Mouse (Mus musculus): ENCODE measurements at regions not wholly inside any gene's neighbourhood (a gene's known extent, or its start where the extent isn't known, plus 50 kb on each side); places are given as distances from the start of the nearest gene placed in this dataset.

- no peak for TF ChIP-seq MYOD1 (IDR thresholded peaks at IDR 0.05; ENCODE audit: control insufficient read depth in 1 of 3, insufficient read length in 2 of 3, low read depth in 2 of 3)
- TF ChIP-seq E2F4 (IDR thresholded peaks at IDR 0.05; ENCODE audit: insufficient read depth): no peak
- TF ChIP-seq MAX (IDR thresholded peaks at IDR 0.05; ENCODE audit: low read depth): no peak
- no peak for TF ChIP-seq TCF3 (IDR thresholded peaks at IDR 0.05; ENCODE audit: insufficient read length, low read depth)
- no peak for TF ChIP-seq POLR2A (IDR thresholded peaks at IDR 0.05; ENCODE audit: insufficient read length, low read depth)
- TF ChIP-seq TCF12 (IDR thresholded peaks at IDR 0.05; ENCODE audit: insufficient read depth, poor library complexity, severe bottlenecking): no peak
- no peak for TF ChIP-seq SRF (IDR thresholded peaks at IDR 0.05; ENCODE audit: control insufficient read depth, insufficient read length, low read depth)
- TF ChIP-seq MYOG (IDR thresholded peaks at IDR 0.05; ENCODE audit: control insufficient read depth in 1 of 3, insufficient read depth in 1 of 3, insufficient read length in 2 of 3, low read depth in 2 of 3): no peak
- Histone ChIP-seq H3K4me3 (no peak overlapping the region), H3K36me3 (ENCODE audit: control insufficient read depth, insufficient read depth) (no peaks in the 10 kb centered on the region), H3ac (ENCODE audit: control insufficient read depth, insufficient read length) (no peak overlapping the region), H3K4me2 (ENCODE audit: low read depth) (no peak overlapping the region), H3K27me3 (ENCODE audit: control insufficient read depth, insufficient read depth, insufficient read length) (no peaks in the 10 kb centered on the region), H3K79me2 (ENCODE audit: control insufficient read depth, insufficient read depth) (no peaks in the 10 kb centered on the region)
Measured at GRCm38 (mm10) chr6:135495841-135496240, 133.5 kb downstream of the Emp1 start.

GRCm38 (mm10) chr6:135498592-135498991 is 136.2 kb downstream of the Emp1 start:
- H3ac ChIP-seq (ENCODE audit: control insufficient read depth, insufficient read length): no peak overlapping the region
- H3K36me3 ChIP-seq (ENCODE audit: control insufficient read depth, insufficient read depth): no peaks in the 10 kb centered on the region
- no peak overlapping the region for H3K4me3 ChIP-seq
- TF ChIP-seq MYOD1 (IDR thresholded peaks at IDR 0.05; ENCODE audit: control insufficient read depth in 1 of 3, insufficient read length in 2 of 3, low read depth in 2 of 3) (no peak), USF1 (IDR thresholded peaks at IDR 0.05; ENCODE audit: low read depth) (no peak), POLR2A (IDR thresholded peaks at IDR 0.05; ENCODE audit: insufficient read length, low read depth) (no peak), CEBPB (IDR thresholded peaks at IDR 0.05; ENCODE audit: insufficient read depth, poor library complexity, severe bottlenecking) (no peak), REST (IDR thresholded peaks at IDR 0.05; ENCODE audit: insufficient read depth, insufficient read length) (no peak), TCF3 (IDR thresholded peaks at IDR 0.05; ENCODE audit: insufficient read length, low read depth) (no peak), POLR2AphosphoS2 (IDR thresholded peaks at IDR 0.05; ENCODE audit: insufficient read length, low read depth) (no peak), TCF12 (IDR thresholded peaks at IDR 0.05; ENCODE audit: insufficient read depth, poor library complexity, severe bottlenecking) (no peak), E2F4 (IDR thresholded peaks at IDR 0.05; ENCODE audit: insufficient read depth) (no peak), MAX (IDR thresholded peaks at IDR 0.05; ENCODE audit: low read depth) (no peak), MYOG (IDR thresholded peaks at IDR 0.05; ENCODE audit: control insufficient read depth in 1 of 3, insufficient read depth in 1 of 3, insufficient read length in 2 of 3, low read depth in 2 of 3) (no peak), SRF (IDR thresholded peaks at IDR 0.05; ENCODE audit: control insufficient read depth, insufficient read length, low read depth) (no peak)
- no peaks in the 10 kb centered on the region for H3K79me2 ChIP-seq (ENCODE audit: control insufficient read depth, insufficient read depth)
- H3K27me3 ChIP-seq (ENCODE audit: control insufficient read depth, insufficient read depth, insufficient read length): no peaks in the 10 kb centered on the region
- H3K4me2 ChIP-seq (ENCODE audit: low read depth): no peak overlapping the region

- H3K36me3 ChIP-seq (ENCODE audit: control insufficient read depth, insufficient read depth): no peaks in the 10 kb centered on the region
- H3K4me3 ChIP-seq: no peak overlapping the region
- H3K27me3 ChIP-seq (ENCODE audit: control insufficient read depth, insufficient read depth, insufficient read length): no peaks in the 10 kb centered on the region
- no peak overlapping the region for H3ac ChIP-seq (ENCODE audit: control insufficient read depth, insufficient read length)
- no peaks in the 10 kb centered on the region for H3K79me2 ChIP-seq (ENCODE audit: control insufficient read depth, insufficient read depth)
- TF ChIP-seq USF1 (IDR thresholded peaks at IDR 0.05; ENCODE audit: low read depth) (no peak), POLR2A (IDR thresholded peaks at IDR 0.05; ENCODE audit: insufficient read length, low read depth) (no peak), TCF3 (IDR thresholded peaks at IDR 0.05; ENCODE audit: insufficient read length, low read depth) (no peak), SRF (IDR thresholded peaks at IDR 0.05; ENCODE audit: control insufficient read depth, insufficient read length, low read depth) (no peak), E2F4 (IDR thresholded peaks at IDR 0.05; ENCODE audit: insufficient read depth) (no peak), REST (IDR thresholded peaks at IDR 0.05; ENCODE audit: insufficient read depth, insufficient read length) (no peak), POLR2AphosphoS2 (IDR thresholded peaks at IDR 0.05; ENCODE audit: insufficient read length, low read depth) (no peak), TCF12 (IDR thresholded peaks at IDR 0.05; ENCODE audit: insufficient read depth, poor library complexity, severe bottlenecking) (no peak), CEBPB (IDR thresholded peaks at IDR 0.05; ENCODE audit: insufficient read depth, poor library complexity, severe bottlenecking) (no peak), MYOG (IDR thresholded peaks at IDR 0.05; ENCODE audit: control insufficient read depth in 1 of 3, insufficient read depth in 1 of 3, insufficient read length in 2 of 3, low read depth in 2 of 3) (no peak), MAX (IDR thresholded peaks at IDR 0.05; ENCODE audit: low read depth) (no peak), MYOD1 (IDR thresholded peaks at IDR 0.05; ENCODE audit: control insufficient read depth in 1 of 3, insufficient read length in 2 of 3, low read depth in 2 of 3) (no peak)
- no peak overlapping the region for H3K4me2 ChIP-seq (ENCODE audit: low read depth)
Measured at GRCm38 (mm10) chr6:135500381-135500780, 138.0 kb downstream of the Emp1 start.

- Histone ChIP-seq H3K79me2 (ENCODE audit: control insufficient read depth, insufficient read depth) (no peaks in the 10 kb centered on the region), H3K4me3 (no peak overlapping the region), H3K27me3 (ENCODE audit: control insufficient read depth, insufficient read depth, insufficient read length) (no peaks in the 10 kb centered on the region), H3K36me3 (ENCODE audit: control insufficient read depth, insufficient read depth) (no peaks in the 10 kb centered on the region), H3K4me2 (ENCODE audit: low read depth) (no peak overlapping the region), H3ac (ENCODE audit: control insufficient read depth, insufficient read length) (no peak overlapping the region)
- TF ChIP-seq MAX (IDR thresholded peaks at IDR 0.05; ENCODE audit: low read depth): no peak
- no peak for TF ChIP-seq E2F4 (IDR thresholded peaks at IDR 0.05; ENCODE audit: insufficient read depth)
- TF ChIP-seq CEBPB (IDR thresholded peaks at IDR 0.05; ENCODE audit: insufficient read depth, poor library complexity, severe bottlenecking): no peak
- no peak for TF ChIP-seq POLR2A (IDR thresholded peaks at IDR 0.05; ENCODE audit: insufficient read length, low read depth)
- no peak for TF ChIP-seq POLR2AphosphoS2 (IDR thresholded peaks at IDR 0.05; ENCODE audit: insufficient read length, low read depth)
- TF ChIP-seq MYOG (IDR thresholded peaks at IDR 0.05; ENCODE audit: control insufficient read depth in 1 of 3, insufficient read depth in 1 of 3, insufficient read length in 2 of 3, low read depth in 2 of 3): no peak
- TF ChIP-seq MYOD1 (IDR thresholded peaks at IDR 0.05; ENCODE audit: control insufficient read depth in 1 of 3, insufficient read length in 2 of 3, low read depth in 2 of 3): no peak
- no peak for TF ChIP-seq SRF (IDR thresholded peaks at IDR 0.05; ENCODE audit: control insufficient read depth, insufficient read length, low read depth)
- TF ChIP-seq TCF3 (IDR thresholded peaks at IDR 0.05; ENCODE audit: insufficient read length, low read depth): no peak
Measured at GRCm38 (mm10) chr6:135501791-135502190, 139.4 kb downstream of the Emp1 start.

GRCm38 (mm10) chr6:135502405-135502804 is 140.1 kb downstream of the Emp1 start:
- H3ac ChIP-seq (ENCODE audit: control insufficient read depth, insufficient read length): no peak overlapping the region
- H3K27me3 ChIP-seq (ENCODE audit: control insufficient read depth, insufficient read depth, insufficient read length): no peaks in the 10 kb centered on the region
- H3K36me3 ChIP-seq (ENCODE audit: control insufficient read depth, insufficient read depth): no peaks in the 10 kb centered on the region
- H3K79me2 ChIP-seq (ENCODE audit: control insufficient read depth, insufficient read depth): no peaks in the 10 kb centered on the region
- no peak for TF ChIP-seq POLR2AphosphoS2 (IDR thresholded peaks at IDR 0.05; ENCODE audit: insufficient read length, low read depth)
- no peak for TF ChIP-seq E2F4 (IDR thresholded peaks at IDR 0.05; ENCODE audit: insufficient read depth)
- TF ChIP-seq MAX (IDR thresholded peaks at IDR 0.05; ENCODE audit: low read depth): no peak
- no peak for TF ChIP-seq TCF3 (IDR thresholded peaks at IDR 0.05; ENCODE audit: insufficient read length, low read depth)
- no peak for TF ChIP-seq POLR2A (IDR thresholded peaks at IDR 0.05; ENCODE audit: insufficient read length, low read depth)
- no peak for TF ChIP-seq SRF (IDR thresholded peaks at IDR 0.05; ENCODE audit: control insufficient read depth, insufficient read length, low read depth)
- TF ChIP-seq CEBPB (IDR thresholded peaks at IDR 0.05; ENCODE audit: insufficient read depth, poor library complexity, severe bottlenecking): no peak
- no peak for TF ChIP-seq REST (IDR thresholded peaks at IDR 0.05; ENCODE audit: insufficient read depth, insufficient read length)
- TF ChIP-seq MYOD1 (IDR thresholded peaks at IDR 0.05; ENCODE audit: control insufficient read depth in 1 of 3, insufficient read length in 2 of 3, low read depth in 2 of 3): no peak
- TF ChIP-seq MYOG (IDR thresholded peaks at IDR 0.05; ENCODE audit: control insufficient read depth in 1 of 3, insufficient read depth in 1 of 3, insufficient read length in 2 of 3, low read depth in 2 of 3): no peak
- TF ChIP-seq USF1 (IDR thresholded peaks at IDR 0.05; ENCODE audit: low read depth): no peak
- no peak for TF ChIP-seq TCF12 (IDR thresholded peaks at IDR 0.05; ENCODE audit: insufficient read depth, poor library complexity, severe bottlenecking)
- no peak overlapping the region for H3K4me3 ChIP-seq
- no peak overlapping the region for H3K4me2 ChIP-seq (ENCODE audit: low read depth)

All from myocyte (in vitro differentiated cells).